ENCODE assay signal across 8 mouse cellular contexts in the genomic region with DNA sequence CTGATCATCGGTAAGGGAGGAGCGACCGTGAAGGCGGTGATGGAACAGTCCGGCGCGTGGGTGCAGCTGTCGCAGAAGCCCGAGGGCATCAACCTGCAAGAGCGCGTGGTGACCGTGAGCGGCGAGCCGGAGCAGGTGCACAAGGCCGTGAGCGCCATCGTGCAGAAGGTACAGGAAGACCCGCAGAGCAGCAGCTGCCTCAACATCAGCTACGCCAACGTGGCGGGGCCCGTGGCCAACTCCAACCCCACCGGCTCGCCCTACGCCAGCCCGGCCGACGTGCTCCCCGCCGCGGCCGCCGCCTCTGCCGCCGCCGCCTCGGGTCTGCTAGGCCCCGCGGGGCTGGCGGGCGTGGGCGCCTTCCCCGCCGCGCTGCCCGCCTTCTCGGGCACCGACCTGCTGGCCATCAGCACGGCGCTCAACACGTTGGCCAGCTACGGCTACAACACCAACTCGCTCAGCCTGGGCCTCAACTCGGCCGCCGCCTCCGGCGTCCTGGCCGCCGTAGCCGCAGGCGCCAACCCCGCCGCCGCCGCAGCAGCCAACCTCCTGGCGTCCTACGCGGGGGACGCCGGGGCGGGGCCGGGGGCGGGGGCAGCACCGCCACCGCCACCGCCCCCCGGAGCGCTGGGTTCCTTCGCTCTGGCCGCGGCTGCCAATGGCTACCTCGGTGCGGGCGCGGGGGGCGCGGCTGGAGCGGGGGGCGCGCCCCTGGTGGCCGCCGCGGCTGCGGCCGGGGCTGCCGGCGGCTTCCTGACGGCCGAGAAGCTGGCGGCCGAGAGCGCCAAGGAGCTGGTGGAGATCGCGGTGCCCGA. TPM values are rescaled to one million over a fixed set of nuclear protein-coding genes. Genes with fewer than 3 reads are reported as not detected.
A peak's percentile ranks its signal among the peaks of the same experiment; 100 is the strongest.
DNase-seq lines count a peak whose midpoint lies in the region; ATAC-seq and TF ChIP-seq lines count a peak whose summit lies in the region.

No protein-coding gene starts in this region.

- in situ Hi-C loops in Patski (cut with MboI; ENCODE audit: low pct_unique_long_range_greater_than_20kb), result no loop called here

- no peak for DNase-seq in Patski (ENCODE audit: low read depth, low spot score)
- peak; percentile 69 for DNase-seq in forebrain, embryonic 14.5 days (ENCODE audit: low spot score)
- DNase-seq in heart, postnatal 4 days, result peak; percentile 73
- peak in 1 of 2 experiments; percentile 30 for DNase-seq in layer of hippocampus, adult 2 months (ENCODE audit: low spot score in 2 of 2)
- peak; percentile 81 for DNase-seq in lung, postnatal 0 days (ENCODE audit: low spot score)
- DNase-seq in retina, embryonic 14.5 days (ENCODE audit: low spot score), result peak; percentile 69

- no peak for TF ChIP-seq EP300 in lung, postnatal 0 days (IDR thresholded peaks at IDR 0.05)

- peaks cover 25% of the 10 kb centered on the region for H3K4me1 ChIP-seq in forebrain, embryonic 14.5 days (ENCODE audit: control insufficient read depth, insufficient read depth, low read length)
- no peaks in the 10 kb centered on the region for H3K4me1 ChIP-seq in lung, postnatal 0 days (ENCODE audit: insufficient read depth, low read depth, low read length)

- H3K4me3 ChIP-seq in forebrain, embryonic 14.5 days (ENCODE audit: low read depth, low read length), result peak overlapping the region; percentile 36
- peak overlapping the region; percentile 50 for H3K4me3 ChIP-seq in layer of hippocampus, adult 2 months
- H3K4me3 ChIP-seq in lung, postnatal 0 days (ENCODE audit: low read depth, low read length), result peak overlapping the region; percentile 51

- CTCF ChIA-PET in Patski (lab: Charles Lee), result interaction anchor here (0.6 kb wide), 1 partner anchor 47 kb away, joined by 3 read pairs; no protein-coding TSS in a partner anchor

- ATAC-seq in Patski, result peak; percentile 77
- peak; percentile 53; the same call in 1 of the 2 replicates for ATAC-seq in cerebellum, adult (ENCODE audit: insufficient number of reproducible peaks, low FRiP score, low TSS enrichment)
- ATAC-seq in forebrain, embryonic 14.5 days, result peak; percentile 60
- peak; percentile 90 for ATAC-seq in lung, postnatal 0 days
- no peak for ATAC-seq in monocyte, adult 5-6 weeks (replicated peaks; ENCODE audit: insufficient number of reproducible peaks, low FRiP score, low TSS enrichment, poor library complexity, severe bottlenecking)

- peak overlapping the region; percentile 70 for H3K9ac ChIP-seq in forebrain, embryonic 14.5 days (ENCODE audit: low read length)
- peak overlapping the region; percentile 12; the same call in 1 of the 2 replicates for H3K9ac ChIP-seq in lung, postnatal 0 days (replicated peaks; ENCODE audit: low read depth)

- no peak for TF ChIP-seq CTCF in Patski (IDR thresholded peaks at IDR 0.05)
- TF ChIP-seq CTCF in layer of hippocampus, adult 2 months (conservative IDR thresholded peaks at IDR 0.05), result no peak
- TF ChIP-seq CTCF in lung, postnatal 0 days (IDR thresholded peaks at IDR 0.05), result no peak; the same call in 1 of the 2 replicates

- peaks cover 46% of the 10 kb centered on the region for H3K36me3 ChIP-seq in forebrain, embryonic 14.5 days (ENCODE audit: control insufficient read depth, insufficient read depth, low read length)
- no peaks in the 10 kb centered on the region for H3K36me3 ChIP-seq in lung, postnatal 0 days (ENCODE audit: insufficient read depth, low read length)

- POLR2A ChIA-PET in Patski (lab: Charles Lee), result interaction anchor here (1.0 kb wide), 1 partner anchor 11 kb away, joined by 4 read pairs; no protein-coding TSS in a partner anchor

- H3K9me3 ChIP-seq in forebrain, embryonic 14.5 days (replicated peaks; ENCODE audit: control insufficient read depth, low read length), result no peaks in the 10 kb centered on the region
- H3K9me3 ChIP-seq in lung, postnatal 0 days (ENCODE audit: low read length), result no peaks in the 10 kb centered on the region

- peak overlapping the region; percentile 75 for H3K4me2 ChIP-seq in forebrain, embryonic 14.5 days (ENCODE audit: low read length)
- H3K4me2 ChIP-seq in lung, postnatal 0 days (replicated peaks; ENCODE audit: low read depth, low read length), result peak overlapping the region; percentile 93

- H3K27me3 ChIP-seq in Patski, result no peaks in the 10 kb centered on the region
- H3K27me3 ChIP-seq in forebrain, embryonic 14.5 days (replicated peaks; ENCODE audit: control insufficient read depth, insufficient read depth, low read length), result no peaks in the 10 kb centered on the region
- peaks cover 9% of the 10 kb centered on the region; the same call in 1 of the 2 replicates for H3K27me3 ChIP-seq in lung, postnatal 0 days (replicated peaks; ENCODE audit: insufficient read depth, low read length)

- under 1% methylated on average over 87 of the region's 107 CpGs for WGBS in forebrain, embryonic 14.5 days
- WGBS in lung, postnatal 0 days, result 2% methylated on average over 67 of the region's 107 CpGs

- peak overlapping the region; percentile 48; the same call in 1 of the 2 replicates for H3K27ac ChIP-seq in forebrain, embryonic 14.5 days (ENCODE audit: low read depth, low read length)
- H3K27ac ChIP-seq in layer of hippocampus, adult 2 months, result peak overlapping the region; percentile 77
- H3K27ac ChIP-seq in lung, postnatal 0 days (ENCODE audit: low read length), result peak overlapping the region; percentile 57; the same call in 1 of the 2 replicates

RNA-seq across cellular contexts. Expression of gene Nanos2, which starts 29.4 kb away (rescaled TPM):
- polyA plus RNA-seq in Patski (2021), result not detected
- polyA plus RNA-seq in forebrain, embryonic 14.5 days (2014; fragmentation: Nextera tagmentation; extraction: Ambion mirVana), result 0.18 and 0.49 TPM in 2 replicates
- total RNA-seq in heart, postnatal 4 days (2021), result under 1 TPM in 1 of 2 experiments, not detected in 1; 0.23 TPM
- under 1 TPM; 0.54 to 0.66 TPM for total RNA-seq in layer of hippocampus, adult 2 months (2021)
- polyA plus RNA-seq in lung, postnatal 0 days (2015; fragmentation: Nextera tagmentation; extraction: Ambion mirVana), result not detected in 2 replicates
- 0.49 TPM in 1 of 3 replicates, not detected in the others for total RNA-seq in monocyte, adult 5-6 weeks (2017)

RNA-seq across cellular contexts. Expression of gene Nova2, which starts 32.1 kb away (rescaled TPM):
- 0.19 TPM for polyA plus RNA-seq in Patski (2021)
- 13.1 and 15.7 TPM in 2 replicates for polyA plus RNA-seq in forebrain, embryonic 14.5 days (2014; fragmentation: Nextera tagmentation; extraction: Ambion mirVana)
- total RNA-seq in heart, postnatal 4 days (2021), result 1 to 10 TPM; 8.6 to 9.1 TPM
- total RNA-seq in layer of hippocampus, adult 2 months (2021), result 10 to 100 TPM; 82.7 to 85.4 TPM
- 1.1 and 1.2 TPM in 2 replicates for polyA plus RNA-seq in lung, postnatal 0 days (2015; fragmentation: Nextera tagmentation; extraction: Ambion mirVana)
- total RNA-seq in monocyte, adult 5-6 weeks (2017), result not detected in 3 replicates

RNA-seq across cellular contexts. Expression of gene Mypop, which starts 33.3 kb away (rescaled TPM):
- polyA plus RNA-seq in Patski (2021), result 15.3 TPM
- polyA plus RNA-seq in forebrain, embryonic 14.5 days (2014; fragmentation: Nextera tagmentation; extraction: Ambion mirVana), result 3.6 and 3.9 TPM in 2 replicates
- total RNA-seq in heart, postnatal 4 days (2021), result 1 to 10 TPM; 1.4 to 1.5 TPM
- total RNA-seq in layer of hippocampus, adult 2 months (2021), result 10 to 100 TPM; 44.0 to 46.4 TPM
- 2.3 and 2.6 TPM in 2 replicates for polyA plus RNA-seq in lung, postnatal 0 days (2015; fragmentation: Nextera tagmentation; extraction: Ambion mirVana)
- total RNA-seq in monocyte, adult 5-6 weeks (2017), result 0.75 to 2.1 TPM in 2 of 3 replicates, not detected in the other

RNA-seq across cellular contexts. Expression of gene Irf2bp1, which starts 46.1 kb away (rescaled TPM):
- polyA plus RNA-seq in Patski (2021), result 31.5 TPM
- 25.9 and 33.3 TPM in 2 replicates for polyA plus RNA-seq in forebrain, embryonic 14.5 days (2014; fragmentation: Nextera tagmentation; extraction: Ambion mirVana)
- total RNA-seq in heart, postnatal 4 days (2021), result 10 to 100 TPM; 27.3 to 32.3 TPM
- 10 to 100 TPM; 52.7 to 56.3 TPM for total RNA-seq in layer of hippocampus, adult 2 months (2021)
- polyA plus RNA-seq in lung, postnatal 0 days (2015; fragmentation: Nextera tagmentation; extraction: Ambion mirVana), result 11.7 and 12.2 TPM in 2 replicates
- total RNA-seq in monocyte, adult 5-6 weeks (2017), result 7.1 to 10.5 TPM (median 7.8 TPM) in 3 replicates

RNA-seq across cellular contexts. Expression of gene Ccdc61, which starts 47.6 kb away (rescaled TPM):
- polyA plus RNA-seq in Patski (2021), result 23.7 TPM
- polyA plus RNA-seq in forebrain, embryonic 14.5 days (2014; fragmentation: Nextera tagmentation; extraction: Ambion mirVana), result 17.4 and 19.0 TPM in 2 replicates
- total RNA-seq in heart, postnatal 4 days (2021), result 10 to 100 TPM; 11.9 to 14.9 TPM
- total RNA-seq in layer of hippocampus, adult 2 months (2021), result 10 to 100 TPM; 10.9 to 12.6 TPM
- 17.6 and 19.0 TPM in 2 replicates for polyA plus RNA-seq in lung, postnatal 0 days (2015; fragmentation: Nextera tagmentation; extraction: Ambion mirVana)
- 10.6 to 30.0 TPM (median 24.7 TPM) in 3 replicates for total RNA-seq in monocyte, adult 5-6 weeks (2017)

Comparison
In these comparisons a context has a peak if more than half of its experiments do, and no peak if none do; other contexts are left out.
1. RNA of gene Nova2, which starts 32.1 kb away (total RNA-seq): 82.7 to 85.4 TPM in layer of hippocampus, adult 2 months; 8.6 to 9.1 TPM in heart, postnatal 4 days and not detected in monocyte, adult 5-6 weeks; every median in the first group is over 4 times any median in the second.
2. RNA of gene Mypop, which starts 33.3 kb away (total RNA-seq): 44.0 to 46.4 TPM in layer of hippocampus, adult 2 months; 1.4 to 1.5 TPM in heart, postnatal 4 days and 0.75 to 2.1 TPM in monocyte, adult 5-6 weeks; every median in the first group is over 10 times any median in the second.
3. Peak in every context shown above with its lines, with median percentiles within 50 percentile points of each other: H3K27ac ChIP-seq and H3K4me3 ChIP-seq.